Mouse (Mus musculus) frontal cortex, adult 2 months (tissue): ENCODE measurements around the gene Izumo2. TPM values are rescaled to one million over a fixed set of nuclear protein-coding genes. Genes with fewer than 3 reads are reported as not detected.
"Not testable (repeated sequence)": the region's sequence is repeated elsewhere in the genome, so short reads cannot be mapped to it uniquely, and the experiment has no call there.

Experiments used
- DNase-seq, 2 experiments: peaks; one replicate each; pipeline ENCODE4 v3.0.0; 2022; ENCODE audit warnings: low spot score in 1 of 2; ENCODE audit errors: extremely low spot score in 1 of 2
- polyA plus RNA-seq: library from polyadenylated mRNA; depleted of rRNA; stranded (reverse); fragments of >200 nt; gene quantifications from 2 replicates; pipeline ENCODE4 v1.2.3, GENCODE M21; 2012

Gene Izumo2
- polyA plus RNA-seq, 1 experiment: not detected

DNA sequence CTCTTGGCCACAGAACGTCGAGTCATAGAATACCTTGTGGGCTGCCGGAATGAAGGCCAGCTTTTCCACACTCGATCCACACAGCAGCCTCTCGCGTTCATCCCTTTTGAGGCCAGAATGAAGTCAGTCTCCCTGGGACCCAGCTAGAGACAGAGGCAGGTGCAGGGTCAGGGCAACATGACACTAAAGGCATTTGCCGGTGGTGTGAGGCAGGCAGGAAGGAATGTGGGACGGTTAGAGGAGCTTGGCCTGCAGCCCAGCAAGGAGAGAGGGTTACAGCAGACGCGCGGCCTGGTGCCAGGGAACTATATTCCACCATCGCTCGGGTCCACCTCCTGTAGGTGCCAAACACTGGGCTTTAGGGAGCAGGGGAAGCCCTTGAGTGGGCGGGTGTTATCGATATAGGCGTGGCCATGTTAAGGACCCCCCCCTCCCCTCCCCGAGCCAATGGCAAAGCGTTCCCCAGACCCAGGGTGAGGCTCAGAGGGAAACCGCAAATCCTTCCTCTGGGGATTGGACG, 11.3 kb upstream of the Izumo2 start:
- DNase-seq: no peak

DNA sequence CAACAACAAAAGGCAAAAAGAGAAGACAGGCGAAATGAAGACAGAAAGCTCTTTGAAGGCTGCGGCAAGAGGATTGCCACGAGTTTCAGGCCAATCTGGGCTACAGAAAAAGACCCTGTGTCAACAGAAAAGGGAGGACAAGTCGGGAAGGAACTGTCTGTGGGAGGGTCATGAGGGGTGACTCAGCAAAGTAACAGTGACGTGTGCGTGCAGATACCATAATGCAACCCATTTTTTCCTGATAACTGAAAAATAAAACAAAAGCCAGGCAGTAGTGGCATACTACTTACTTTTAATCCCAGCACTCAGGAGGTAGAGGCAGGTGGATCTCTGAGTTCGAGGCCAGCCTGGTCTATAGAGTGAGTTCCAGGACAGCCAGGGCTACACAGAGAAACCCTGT, 10.6 kb upstream of the Izumo2 start:
- DNase-seq: no peak

DNA sequence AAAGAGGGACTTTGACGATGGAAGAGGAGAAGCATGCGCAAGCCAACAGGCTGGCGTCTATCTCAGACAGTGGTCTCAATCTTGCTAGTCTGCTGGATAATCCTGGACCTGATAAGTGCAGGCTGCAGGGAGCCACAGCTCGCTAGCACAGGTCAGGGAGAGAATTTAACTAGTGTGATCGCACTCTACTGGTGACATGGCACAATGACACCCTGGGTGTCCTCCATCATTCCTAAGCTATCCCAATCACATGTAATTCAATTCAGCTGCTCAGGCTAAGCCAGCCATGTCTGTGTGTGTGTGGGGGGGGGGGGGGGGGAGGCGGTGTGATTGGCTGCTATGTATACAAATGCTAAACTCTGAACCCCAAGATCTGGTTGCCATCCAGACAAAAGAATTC, 6.6 kb upstream of the Izumo2 start:
- peak in 1 of 2 experiments; percentile 48 for DNase-seq

DNA sequence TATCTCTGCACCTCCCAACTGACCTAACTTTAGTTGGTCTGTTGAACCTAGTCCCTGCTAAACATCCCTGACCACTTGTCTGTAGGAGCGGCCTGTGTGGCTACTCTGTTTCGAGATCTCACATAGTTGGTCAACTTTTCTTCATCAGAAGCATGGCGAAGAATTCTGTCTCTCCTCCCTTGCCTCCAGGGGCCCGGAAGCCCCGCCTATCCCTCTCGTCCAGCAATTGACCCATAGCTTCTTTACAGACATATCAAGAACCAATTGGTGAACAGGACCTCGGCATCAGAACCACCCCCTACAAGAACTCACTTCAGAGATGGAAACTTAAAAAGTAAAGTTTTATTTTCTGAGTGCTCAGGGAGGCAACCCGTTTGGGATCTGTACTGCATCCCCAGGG, 5.6 kb upstream of the Izumo2 start:
- DNase-seq: no peak

DNA sequence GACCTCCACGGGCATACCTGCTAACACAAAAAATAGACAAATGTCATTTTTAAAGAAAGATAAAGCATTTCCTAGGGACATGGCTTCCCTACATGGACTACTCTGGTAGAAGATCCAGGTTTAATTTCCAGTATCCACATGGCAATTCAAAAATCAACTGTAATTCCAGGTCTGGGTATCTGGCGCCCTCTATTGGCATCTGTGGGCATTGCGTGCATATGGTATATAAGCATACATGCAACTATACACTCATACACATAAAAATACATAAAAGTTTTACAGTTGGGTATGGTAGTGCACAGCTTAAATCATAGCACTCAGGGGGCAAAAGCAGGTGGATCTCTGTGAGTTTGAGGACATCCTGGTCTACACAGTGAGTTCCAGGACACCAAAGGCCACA, 4.2 kb upstream of the Izumo2 start:
- peak in 1 of 2 experiments; percentile 42 for DNase-seq

DNA sequence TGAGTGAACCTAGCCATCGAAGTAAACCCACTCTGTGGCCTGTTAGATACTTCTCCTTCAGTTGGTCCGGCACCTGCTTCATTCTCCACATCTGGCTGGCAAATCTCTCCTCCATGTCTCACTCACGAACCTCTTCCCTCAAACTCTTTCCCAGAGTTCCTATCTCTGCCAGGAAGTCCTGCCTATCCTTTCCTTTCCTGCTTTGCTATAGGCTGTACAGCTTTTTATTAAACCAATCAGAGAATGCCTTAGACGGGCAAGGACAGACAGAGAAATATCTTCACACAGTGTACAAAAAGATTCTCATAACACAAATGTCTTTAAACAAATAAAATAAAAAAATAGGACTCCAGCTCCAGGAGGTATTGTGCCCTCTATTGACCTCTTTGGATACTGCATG, 3.5 kb upstream of the Izumo2 start:
- DNase-seq: no peak

DNA sequence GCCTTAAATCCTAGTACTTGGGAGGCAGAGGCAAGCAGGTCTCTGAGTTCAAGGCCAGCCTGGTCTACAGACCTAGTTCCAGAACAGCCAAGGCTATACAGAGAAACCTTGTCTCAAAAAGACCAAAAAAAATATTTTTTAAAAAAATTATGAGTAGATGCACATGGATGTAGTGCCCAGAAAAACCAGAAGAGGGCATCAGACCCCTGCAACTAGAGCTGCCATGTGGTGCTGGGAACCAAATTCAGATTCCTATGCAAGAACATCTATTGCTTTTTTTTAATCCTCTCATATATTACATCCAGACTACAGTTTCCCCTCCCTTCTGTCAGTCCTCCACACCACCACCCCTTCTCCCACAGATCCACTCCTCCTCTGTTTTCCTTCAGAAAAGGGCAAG, 2.2 kb upstream of the Izumo2 start:
- no peak for DNase-seq

DNA sequence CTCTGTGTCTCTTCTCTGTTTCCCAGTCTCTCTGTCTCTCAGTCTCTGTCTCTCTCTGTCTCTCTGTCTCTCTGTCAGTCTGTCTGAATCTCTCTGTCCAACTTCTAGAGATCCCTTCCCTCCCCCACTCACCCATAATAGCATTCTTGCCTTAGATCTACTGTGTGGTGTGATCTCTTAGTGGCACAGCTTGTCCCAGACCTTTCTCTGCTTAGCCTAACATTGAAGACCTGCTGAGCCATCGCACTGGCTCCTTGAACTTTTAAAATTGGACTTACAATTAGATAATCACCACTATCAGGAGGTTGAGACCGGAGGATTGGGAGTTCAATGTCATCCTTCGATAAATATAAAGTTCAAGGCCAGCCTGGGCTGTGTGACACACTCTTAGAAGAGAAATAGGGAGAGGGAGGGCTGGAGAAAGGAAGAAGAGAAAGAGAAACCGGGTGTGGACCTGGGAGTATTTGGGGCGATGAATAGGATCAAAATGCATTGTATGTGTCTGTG, 1.3 kb upstream of the Izumo2 start:
- DNase-seq: no peak

DNA sequence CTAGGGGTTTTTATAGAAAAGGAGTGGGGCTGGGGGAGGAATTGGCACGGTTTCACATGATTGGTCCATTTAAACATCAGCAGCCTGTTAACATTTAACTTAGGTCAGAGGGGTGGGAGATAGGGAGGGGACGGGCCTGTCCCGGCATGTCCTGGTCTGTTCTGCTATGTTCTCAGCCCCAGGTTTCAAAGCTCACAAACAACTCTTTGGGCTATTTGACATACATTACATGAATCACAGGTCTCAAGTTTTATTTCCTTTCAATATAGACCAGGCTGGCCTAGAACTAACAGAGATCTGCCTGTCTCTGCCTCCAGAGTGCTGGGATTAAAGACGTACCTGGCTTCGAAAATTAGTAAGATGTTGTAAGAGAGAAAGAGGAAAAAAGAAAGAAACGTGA, 449 bp upstream of the Izumo2 start:
- DNase-seq: not testable (repeated sequence)

DNA sequence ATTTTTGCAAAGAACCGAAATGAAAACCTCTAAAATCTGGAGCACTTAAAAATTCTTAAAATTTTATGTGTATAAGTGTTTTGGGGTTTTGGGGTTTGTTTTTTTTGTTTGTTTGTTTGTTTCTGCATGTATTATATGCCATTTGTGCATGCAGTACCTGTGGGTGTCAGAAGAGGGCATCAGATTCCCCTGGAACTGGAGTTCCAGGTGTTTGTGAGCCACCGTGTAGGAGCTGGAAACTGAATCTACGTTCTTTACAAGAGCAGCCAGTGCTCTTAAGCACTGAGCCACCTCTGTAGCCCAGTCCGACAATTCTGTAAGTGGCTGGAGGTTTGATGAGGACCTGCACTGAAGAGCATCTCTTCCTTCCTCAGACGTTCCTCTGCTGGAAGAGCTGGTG, 1.3 kb downstream of the Izumo2 start:
- no peak for DNase-seq

DNA sequence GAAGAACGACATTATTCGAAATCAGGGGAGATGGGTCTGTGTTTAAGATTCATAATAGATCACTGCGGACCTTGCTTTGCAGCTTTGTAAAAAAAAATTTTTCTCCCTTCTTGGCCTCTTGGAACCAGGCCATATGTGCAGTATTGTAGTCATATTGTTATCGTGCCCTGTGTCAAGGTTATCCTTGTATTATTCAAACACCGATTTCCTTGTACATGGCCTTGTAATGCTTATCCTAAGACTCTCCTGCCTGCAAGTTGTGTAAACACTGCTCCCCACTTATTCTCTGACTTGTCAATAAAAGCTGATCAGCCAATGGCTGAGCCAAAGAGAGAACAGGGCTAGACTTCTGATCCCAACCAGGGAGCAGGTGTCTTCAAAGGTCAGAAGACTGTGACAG, 13.5 kb downstream of the Izumo2 start:
- DNase-seq: no peak

DNA sequence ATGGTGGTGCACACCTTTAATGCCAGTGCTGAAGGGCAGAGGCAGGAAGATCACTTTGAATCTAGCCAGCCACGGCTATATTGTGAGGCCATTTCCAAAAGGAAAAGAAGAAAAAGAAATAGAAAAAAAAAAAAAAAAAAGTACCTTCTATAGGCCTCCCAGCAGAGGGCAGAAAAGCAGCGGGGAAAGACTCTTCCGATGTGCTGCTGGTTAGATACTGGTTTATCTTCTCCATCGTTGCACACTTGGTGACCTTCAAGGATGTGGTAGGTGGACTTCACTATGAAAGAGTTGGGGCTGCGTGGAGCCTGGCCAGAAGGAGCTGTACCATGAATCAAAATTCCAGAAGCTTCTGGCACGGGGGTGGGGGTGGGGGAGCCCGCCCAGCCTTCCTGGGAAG, 15.8 kb downstream of the Izumo2 start:
- peak in 1 of 2 experiments; percentile 28 for DNase-seq

DNA sequence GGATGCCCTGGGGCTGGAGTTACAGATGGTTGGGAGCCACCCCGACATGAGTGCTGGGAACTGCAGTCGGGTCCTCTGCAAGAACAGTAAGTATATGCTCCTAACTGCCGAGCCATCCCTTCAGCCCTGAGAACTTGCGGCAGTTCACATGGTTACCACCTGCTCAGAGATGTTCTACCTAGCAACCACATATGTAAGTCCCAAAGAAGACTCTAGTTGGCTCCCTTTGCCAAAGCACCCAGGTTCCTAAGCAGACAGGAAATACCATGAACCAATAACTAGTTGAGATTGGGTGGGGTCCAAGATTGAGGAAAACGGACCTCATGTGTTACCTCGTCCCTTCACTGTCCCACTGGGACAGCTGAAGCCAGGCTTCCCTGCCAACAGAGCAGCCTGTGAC, 17.8 kb downstream of the Izumo2 start:
- peak in 1 of 2 experiments; percentile 27 for DNase-seq

DNA sequence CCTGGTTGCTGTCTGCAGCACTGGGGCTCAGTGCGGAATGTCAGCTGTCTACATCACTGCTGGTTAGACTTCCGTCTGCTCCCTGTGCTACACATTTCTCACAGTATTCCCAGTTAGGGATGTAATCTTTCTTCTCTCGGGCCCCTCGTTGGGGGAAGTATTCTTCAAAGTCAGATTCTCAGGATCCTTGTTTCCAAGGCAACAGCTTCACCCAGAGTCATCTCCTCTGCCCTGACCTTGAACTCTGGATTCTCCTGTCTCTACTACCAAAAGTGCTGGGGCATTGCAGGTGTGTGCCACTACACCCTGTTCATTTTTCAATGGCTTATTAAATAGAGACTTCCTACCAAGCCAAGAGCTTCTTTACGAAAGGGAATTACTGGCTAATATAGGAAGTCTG, 18.6 kb downstream of the Izumo2 start:
- no peak for DNase-seq

DNA sequence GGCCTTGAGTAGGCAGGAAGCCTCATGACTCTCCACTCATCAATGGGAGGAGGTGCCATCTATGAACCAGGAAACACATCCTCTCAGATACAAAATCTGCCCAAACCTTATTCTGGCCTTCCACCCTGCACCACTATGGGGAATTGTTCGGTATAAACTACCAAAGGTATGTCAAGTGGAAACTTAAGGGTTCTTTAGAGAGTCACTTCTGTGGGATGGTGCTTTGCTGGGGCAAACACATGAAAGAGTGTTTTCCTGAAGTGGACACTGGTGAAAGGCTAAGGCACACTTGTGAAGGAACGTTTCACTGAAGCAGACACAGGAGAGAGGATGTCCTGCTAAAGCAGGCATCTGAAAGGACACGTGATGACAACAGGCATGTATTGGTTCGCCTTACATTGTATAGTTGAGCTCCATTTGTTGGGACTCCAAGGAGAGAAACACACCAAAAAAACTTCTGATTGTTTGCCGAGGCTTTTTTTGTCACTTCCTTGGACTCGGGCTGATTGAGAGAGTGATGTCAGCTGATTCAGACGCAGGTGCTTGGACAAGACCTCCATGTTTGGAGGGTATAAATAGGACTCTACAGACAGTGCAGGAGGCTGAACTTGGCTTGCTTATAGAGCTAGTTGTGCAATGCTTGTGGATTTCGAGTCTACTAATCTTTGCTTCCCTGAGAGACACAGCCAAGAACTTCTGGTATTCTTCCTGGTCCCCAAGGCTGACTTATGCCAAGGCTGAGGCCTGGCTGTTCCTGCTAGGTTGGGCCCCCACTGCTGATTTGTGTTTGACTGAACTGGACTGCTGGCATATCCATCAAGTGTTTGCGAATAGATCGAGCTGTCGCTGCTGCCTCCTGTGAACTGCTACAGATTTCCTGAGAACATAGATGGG, 19.8 kb downstream of the Izumo2 start:
- DNase-seq: no peak

DNA sequence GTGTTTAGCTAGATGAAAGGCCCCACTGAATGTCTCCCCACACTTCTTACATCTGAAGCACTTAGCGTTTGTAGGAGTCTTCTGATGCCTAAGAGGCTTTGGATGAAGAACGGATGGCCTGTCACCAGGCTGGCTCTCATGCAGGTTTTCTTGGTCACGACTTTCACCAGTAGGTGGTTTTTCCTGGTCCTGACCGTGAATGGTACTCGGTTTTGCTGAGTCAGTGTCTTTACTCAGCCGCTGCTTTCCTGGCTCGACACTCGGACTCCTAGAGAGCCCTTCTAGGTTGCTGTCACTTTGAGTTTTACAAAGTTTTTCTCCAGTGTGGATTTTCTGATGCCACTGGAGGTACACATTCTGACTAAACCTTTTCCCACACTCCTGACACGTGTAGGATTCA, 25.2 kb downstream of the Izumo2 start:
- DNase-seq: no peak

DNA sequence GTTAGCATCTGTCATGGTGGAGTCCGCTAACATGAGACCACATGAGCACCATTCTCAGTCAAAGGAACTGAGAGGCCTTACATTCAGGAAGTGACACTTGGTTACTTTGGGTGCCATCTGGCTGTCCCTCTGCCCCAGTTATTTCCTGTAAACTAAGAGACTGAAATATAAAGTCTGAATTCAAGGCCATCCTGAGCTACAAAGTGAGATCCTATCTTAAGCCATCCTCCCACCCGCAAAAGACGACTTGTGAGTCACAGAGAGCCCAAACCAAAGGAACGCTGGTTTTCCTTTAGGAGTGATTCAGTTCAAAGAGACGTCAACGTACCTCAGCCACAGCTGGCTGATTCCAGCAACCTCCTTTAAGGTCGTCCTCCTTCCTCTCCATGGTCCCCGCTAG, 32.8 kb downstream of the Izumo2 start:
- DNase-seq: no peak

DNA sequence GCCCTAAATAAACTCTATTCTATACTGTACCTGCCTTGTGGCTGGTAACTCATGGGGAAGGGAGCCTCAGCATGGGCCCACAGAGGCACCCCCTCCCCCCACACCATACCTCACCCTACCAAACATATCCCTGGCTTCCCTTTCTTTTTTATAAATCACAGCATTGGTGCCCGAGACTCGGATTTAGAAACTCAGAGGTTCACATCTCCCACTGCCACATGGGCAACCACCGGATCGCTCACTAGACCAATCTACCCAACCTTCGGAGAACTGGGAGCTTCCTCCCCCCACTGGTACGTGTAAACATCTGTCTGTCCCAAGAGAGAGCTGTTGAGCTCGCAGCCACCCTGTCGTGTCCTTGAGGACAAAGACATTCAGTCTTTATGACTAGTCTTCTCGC, 35.7 kb downstream of the Izumo2 start:
- no peak for DNase-seq

DNA sequence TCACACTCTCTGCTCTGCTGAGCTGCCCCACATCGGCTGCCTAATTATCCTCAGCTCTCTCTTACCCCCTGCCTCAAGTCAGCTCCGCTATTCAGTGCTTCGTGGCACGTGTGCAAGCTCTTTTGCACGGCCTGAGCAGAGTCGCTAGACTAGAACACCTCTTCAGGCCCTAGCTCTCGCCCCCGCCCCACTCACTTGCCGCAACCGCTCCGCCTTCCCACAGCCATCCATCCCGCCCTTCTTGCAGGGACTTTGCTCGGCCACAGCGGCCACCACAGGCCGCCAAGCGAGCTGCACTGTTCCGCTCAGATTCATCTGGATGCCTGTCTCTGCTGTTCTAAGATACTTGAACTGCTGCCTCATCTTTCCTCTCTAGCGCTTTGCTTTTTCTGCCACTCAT, 36.5 kb downstream of the Izumo2 start:
- DNase-seq: peak; percentile 28 to 82

DNA sequence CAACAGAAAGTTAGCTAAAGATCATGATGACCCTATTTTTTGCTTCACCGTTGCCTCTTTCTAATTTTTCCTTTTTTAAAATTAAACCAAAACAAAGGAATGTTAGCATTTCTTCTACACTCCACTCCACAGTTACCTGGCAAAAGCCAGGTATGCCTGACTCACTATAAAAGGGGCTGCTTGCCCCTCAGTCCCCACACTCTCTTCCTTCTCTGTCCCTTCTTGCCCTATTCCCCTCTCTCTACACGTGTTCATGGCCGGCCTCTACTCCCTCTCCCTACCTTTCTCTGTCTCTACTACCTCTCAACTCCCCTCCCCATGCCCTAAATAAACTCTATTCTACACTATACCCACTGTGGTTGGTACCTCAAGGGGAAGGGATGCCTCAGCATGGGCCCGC, 38.6 kb downstream of the Izumo2 start:
- DNase-seq: no peak

DNA sequence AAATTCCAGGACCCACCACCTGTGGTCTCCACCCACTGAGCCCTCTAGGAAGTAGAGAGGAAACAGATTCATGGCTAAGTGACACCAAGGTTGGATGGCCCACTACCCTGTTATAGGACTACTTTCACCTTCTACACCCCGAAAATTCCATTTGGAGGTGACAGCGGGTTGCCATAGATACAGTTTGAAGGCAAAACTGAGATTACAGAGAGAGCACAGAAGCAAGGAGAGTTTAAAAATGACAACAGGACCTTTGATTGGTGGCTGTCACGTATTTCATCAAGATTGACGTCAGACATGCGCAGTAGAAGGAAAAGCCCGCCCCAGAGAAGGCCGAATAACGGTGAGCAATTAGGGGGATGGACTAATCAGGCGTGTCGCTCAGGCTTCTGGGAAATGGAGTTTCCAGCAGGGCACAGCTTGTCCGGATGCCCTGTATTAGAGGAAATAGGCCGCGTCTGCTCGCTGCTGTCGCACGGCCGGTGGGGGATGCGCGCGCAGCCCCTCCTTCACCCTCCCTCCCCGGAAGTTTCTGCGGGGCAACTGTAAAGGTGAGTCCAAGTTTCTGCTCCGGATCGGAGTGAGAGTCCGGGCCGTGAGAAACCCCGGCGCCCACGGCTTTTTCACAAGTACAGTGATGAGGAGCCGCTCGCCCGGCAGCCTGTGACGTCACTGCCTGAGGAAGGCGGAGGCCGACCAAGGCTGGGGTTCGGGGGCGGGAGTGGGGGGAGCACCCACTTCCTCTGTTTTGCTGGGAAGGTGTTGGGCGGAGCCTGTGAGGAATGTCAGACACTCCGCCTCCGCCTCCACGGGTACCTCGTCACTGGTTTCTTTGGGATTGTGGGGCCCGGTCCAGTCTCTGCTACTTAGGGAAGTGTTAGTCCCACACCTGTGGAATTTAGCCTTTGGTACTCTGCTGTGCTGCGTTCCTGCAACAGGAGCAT, 39.8 kb downstream of the Izumo2 start, which contains the start of gene Vrk3:
Gene Vrk3, plus strand, starts transcription at position 313 of the 944 bp plus-strand sequence.
- peak; percentile 96 for DNase-seq
